Mouse (Mus musculus) spleen, adult 2 months (tissue): ENCODE results near the gene Mpped2.

Source experiments
- CTCF ChIP-seq: fragments of 200-500 bp; IDR thresholded peaks from 2 replicates; pipeline ENCODE4 v1.5.1; 2011; ENCODE audit warnings: mild to moderate bottlenecking, inconsistent platforms; ENCODE audit not compliant: insufficient read depth, insufficient read length, insufficient replicate concordance; ENCODE audit errors: extremely low read depth
- POLR2A ChIP-seq: fragments of 200-500 bp; IDR thresholded peaks from 2 replicates; pipeline ENCODE4 v1.6.1; 2011; ENCODE audit warnings: low read depth, low read length, inconsistent platforms

- TF ChIP-seq CTCF (no peak), POLR2A (no peak)
Observed at GRCm38 (mm10) chr2:106655271-106655670, 37.8 kb upstream of the Mpped2 start.
